Mouse (Mus musculus): ENCODE results near the gene Mcur1. TPM values are rescaled to one million over a fixed set of nuclear protein-coding genes. Genes with fewer than 3 reads are reported as not detected.
A peak's percentile ranks its signal among the peaks of the same experiment; 100 is the strongest.

Mcur1 gene
- 14.5 and 19.0 TPM in 2 replicates for polyA plus RNA-seq (2014; fragmentation: Nextera tagmentation; extraction: Ambion mirVana)

- no peaks in the 10 kb centered on the region for H3K27me3 ChIP-seq (ENCODE audit: control insufficient read depth, insufficient read depth, low read length)
- ATAC-seq (replicated peaks; ENCODE audit: insufficient number of reproducible peaks, low FRiP score, low TSS enrichment): peak; percentile 97
- H3K4me2 ChIP-seq: peak within 1 kb of the TSS; percentile 87
- H3K36me3 ChIP-seq (ENCODE audit: control insufficient read depth, insufficient read depth, low read length): no peaks in the 10 kb centered on the region
- WGBS (ENCODE audit: insufficient replicate concordance): under 1% methylated on average over 77 of the region's 100 CpGs
- H3K4me3 ChIP-seq (ENCODE audit: low read depth, low read length): peak within 1 kb of the TSS; percentile 80
- H3K4me1 ChIP-seq (ENCODE audit: control insufficient read depth, insufficient read depth, low read length): peaks cover 12% of the 10 kb centered on the region; the same call in 1 of the 2 replicates
- peak within 1 kb of the TSS; percentile 82 for H3K9ac ChIP-seq (ENCODE audit: low read depth, low read length)
- H3K9me3 ChIP-seq (replicated peaks; ENCODE audit: control insufficient read depth, low read length): no peaks in the 10 kb centered on the region
- peak within 1 kb of the TSS; percentile 91 for H3K27ac ChIP-seq (ENCODE audit: low read depth, low read length)
Measured at GRCm38 (mm10) chr13:43559711-43560457, at the start of gene Mcur1. Mcur1 (minus strand) TSS chr13:43560191.

- no peak overlapping the region for H3K27ac ChIP-seq (ENCODE audit: low read depth, low read length)
- no peak for ATAC-seq (replicated peaks; ENCODE audit: insufficient number of reproducible peaks, low FRiP score, low TSS enrichment)
- no peak overlapping the region for H3K4me2 ChIP-seq
- no peak overlapping the region for H3K9ac ChIP-seq (ENCODE audit: low read depth, low read length)
- H3K9me3 ChIP-seq (replicated peaks; ENCODE audit: control insufficient read depth, low read length): no peaks in the 10 kb centered on the region
- H3K27me3 ChIP-seq (ENCODE audit: control insufficient read depth, insufficient read depth, low read length): no peaks in the 10 kb centered on the region
- H3K36me3 ChIP-seq (ENCODE audit: control insufficient read depth, insufficient read depth, low read length): no peaks in the 10 kb centered on the region
- H3K4me3 ChIP-seq (ENCODE audit: low read depth, low read length): no peak overlapping the region
- no peaks in the 10 kb centered on the region for H3K4me1 ChIP-seq (ENCODE audit: control insufficient read depth, insufficient read depth, low read length)
- WGBS (ENCODE audit: insufficient replicate concordance): 74% methylated on average over 6 of the region's 6 CpGs
Measured at GRCm38 (mm10) chr13:43608854-43609253, 48.9 kb upstream of the Mcur1 start.

- Histone ChIP-seq H3K9me3 (replicated peaks; ENCODE audit: control insufficient read depth, low read length) (no peaks in the 10 kb centered on the region), H3K4me3 (ENCODE audit: low read depth, low read length) (no peak overlapping the region), H3K4me2 (no peak overlapping the region), H3K36me3 (ENCODE audit: control insufficient read depth, insufficient read depth, low read length) (no peaks in the 10 kb centered on the region), H3K9ac (ENCODE audit: low read depth, low read length) (no peak overlapping the region), H3K27me3 (ENCODE audit: control insufficient read depth, insufficient read depth, low read length) (no peaks in the 10 kb centered on the region), H3K27ac (ENCODE audit: low read depth, low read length) (no peak overlapping the region), H3K4me1 (ENCODE audit: control insufficient read depth, insufficient read depth, low read length) (no peaks in the 10 kb centered on the region)
- WGBS (ENCODE audit: insufficient replicate concordance): 73% methylated on average over 13 of the region's 13 CpGs
- ATAC-seq (replicated peaks; ENCODE audit: insufficient number of reproducible peaks, low FRiP score, low TSS enrichment): no peak
Measured at GRCm38 (mm10) chr13:43603042-43603441, 43.1 kb upstream of the Mcur1 start.

- no peak overlapping the region for H3K27ac ChIP-seq (ENCODE audit: low read depth, low read length)
- H3K4me1 ChIP-seq (ENCODE audit: control insufficient read depth, insufficient read depth, low read length): no peaks in the 10 kb centered on the region
- no peaks in the 10 kb centered on the region for H3K9me3 ChIP-seq (replicated peaks; ENCODE audit: control insufficient read depth, low read length)
- no peaks in the 10 kb centered on the region for H3K27me3 ChIP-seq (ENCODE audit: control insufficient read depth, insufficient read depth, low read length)
- 91% methylated on average over 2 of the region's 2 CpGs for WGBS (ENCODE audit: insufficient replicate concordance)
- H3K9ac ChIP-seq (ENCODE audit: low read depth, low read length): no peak overlapping the region
- H3K4me3 ChIP-seq (ENCODE audit: low read depth, low read length): no peak overlapping the region
- no peaks in the 10 kb centered on the region for H3K36me3 ChIP-seq (ENCODE audit: control insufficient read depth, insufficient read depth, low read length)
- no peak overlapping the region for H3K4me2 ChIP-seq
- ATAC-seq (replicated peaks; ENCODE audit: insufficient number of reproducible peaks, low FRiP score, low TSS enrichment): no peak
Measured at GRCm38 (mm10) chr13:43602440-43602839, 42.4 kb upstream of the Mcur1 start.

- no peak for ATAC-seq (replicated peaks; ENCODE audit: insufficient number of reproducible peaks, low FRiP score, low TSS enrichment)
- WGBS (ENCODE audit: insufficient replicate concordance): 88% methylated on average over 6 of the region's 6 CpGs
- Histone ChIP-seq H3K9me3 (replicated peaks; ENCODE audit: control insufficient read depth, low read length) (no peaks in the 10 kb centered on the region), H3K4me2 (no peak overlapping the region), H3K4me1 (ENCODE audit: control insufficient read depth, insufficient read depth, low read length) (no peaks in the 10 kb centered on the region), H3K36me3 (ENCODE audit: control insufficient read depth, insufficient read depth, low read length) (no peaks in the 10 kb centered on the region), H3K27ac (ENCODE audit: low read depth, low read length) (no peak overlapping the region), H3K27me3 (ENCODE audit: control insufficient read depth, insufficient read depth, low read length) (no peaks in the 10 kb centered on the region), H3K9ac (ENCODE audit: low read depth, low read length) (no peak overlapping the region), H3K4me3 (ENCODE audit: low read depth, low read length) (no peak overlapping the region)
Measured at GRCm38 (mm10) chr13:43600967-43601366, 41.0 kb upstream of the Mcur1 start.

- WGBS (ENCODE audit: insufficient replicate concordance): 59% methylated on average over 4 of the region's 4 CpGs
- Histone ChIP-seq H3K4me3 (ENCODE audit: low read depth, low read length) (no peak overlapping the region), H3K36me3 (ENCODE audit: control insufficient read depth, insufficient read depth, low read length) (no peaks in the 10 kb centered on the region), H3K27me3 (ENCODE audit: control insufficient read depth, insufficient read depth, low read length) (no peaks in the 10 kb centered on the region), H3K4me2 (no peak overlapping the region), H3K4me1 (ENCODE audit: control insufficient read depth, insufficient read depth, low read length) (peaks cover 2% of the 10 kb centered on the region; the same call in 1 of the 2 replicates), H3K27ac (ENCODE audit: low read depth, low read length) (no peak overlapping the region), H3K9ac (ENCODE audit: low read depth, low read length) (no peak overlapping the region), H3K9me3 (replicated peaks; ENCODE audit: control insufficient read depth, low read length) (no peaks in the 10 kb centered on the region)
- no peak for ATAC-seq (replicated peaks; ENCODE audit: insufficient number of reproducible peaks, low FRiP score, low TSS enrichment)
Measured at GRCm38 (mm10) chr13:43595896-43596295, 35.9 kb upstream of the Mcur1 start.

GRCm38 (mm10) chr13:43592681-43593068 is 32.7 kb upstream of the Mcur1 start:
- ATAC-seq (replicated peaks; ENCODE audit: insufficient number of reproducible peaks, low FRiP score, low TSS enrichment): no peak
- WGBS (ENCODE audit: insufficient replicate concordance): 45% methylated on average over 8 of the region's 8 CpGs
- no peak overlapping the region for H3K27ac ChIP-seq (ENCODE audit: low read depth, low read length)
- H3K4me3 ChIP-seq (ENCODE audit: low read depth, low read length): peak overlapping the region; percentile 8; the same call in 1 of the 2 replicates
- no peaks in the 10 kb centered on the region for H3K27me3 ChIP-seq (ENCODE audit: control insufficient read depth, insufficient read depth, low read length)
- peak overlapping the region; percentile 41; the same call in 1 of the 2 replicates for H3K4me2 ChIP-seq
- peaks cover 2% of the 10 kb centered on the region; the same call in 1 of the 2 replicates for H3K4me1 ChIP-seq (ENCODE audit: control insufficient read depth, insufficient read depth, low read length)
- no peak overlapping the region for H3K9ac ChIP-seq (ENCODE audit: low read depth, low read length)
- no peaks in the 10 kb centered on the region for H3K9me3 ChIP-seq (replicated peaks; ENCODE audit: control insufficient read depth, low read length)
- H3K36me3 ChIP-seq (ENCODE audit: control insufficient read depth, insufficient read depth, low read length): no peaks in the 10 kb centered on the region

- H3K4me3 ChIP-seq (ENCODE audit: low read depth, low read length): 0 out of 2 replicates have a peak overlapping the region, but pooled peaks have one; percentile 8
- peaks cover 2% of the 10 kb centered on the region; the same call in 1 of the 2 replicates for H3K4me1 ChIP-seq (ENCODE audit: control insufficient read depth, insufficient read depth, low read length)
- H3K4me2 ChIP-seq: peak overlapping the region; percentile 41; the same call in 1 of the 2 replicates
- no peaks in the 10 kb centered on the region for H3K27me3 ChIP-seq (ENCODE audit: control insufficient read depth, insufficient read depth, low read length)
- no peaks in the 10 kb centered on the region for H3K36me3 ChIP-seq (ENCODE audit: control insufficient read depth, insufficient read depth, low read length)
- ATAC-seq (replicated peaks; ENCODE audit: insufficient number of reproducible peaks, low FRiP score, low TSS enrichment): no peak
- WGBS (ENCODE audit: insufficient replicate concordance): 65% methylated on average over 28 of the region's 28 CpGs
- H3K9me3 ChIP-seq (replicated peaks; ENCODE audit: control insufficient read depth, low read length): no peaks in the 10 kb centered on the region
- no peak overlapping the region for H3K9ac ChIP-seq (ENCODE audit: low read depth, low read length)
- no peak overlapping the region for H3K27ac ChIP-seq (ENCODE audit: low read depth, low read length)
Measured at GRCm38 (mm10) chr13:43591828-43592680, 32.1 kb upstream of the Mcur1 start.

Measured in heart, embryonic 11.5 days (tissue).